Mouse (Mus musculus) adrenal gland, adult 8-10 months (tissue): ENCODE data around the gene Tex19.2. TPM values are rescaled to one million over a fixed set of nuclear protein-coding genes. Genes with fewer than 3 reads are reported as not detected.
"Not testable (repeated sequence)": the region's sequence is repeated elsewhere in the genome, so short reads cannot be mapped to it uniquely, and the experiment has no call there.

ENCODE experiments used
- DNase-seq: peaks from one replicate; pipeline ENCODE4 v3.0.0; 2022
- total RNA-seq, 4 experiments: library from RNA; stranded (reverse); gene quantifications; 2 replicates each; pipeline ENCODE4 v1.2.4; 2022

Gene Tex19.2
- total RNA-seq, 4 experiments from 2014 or later: not detected

DNA sequence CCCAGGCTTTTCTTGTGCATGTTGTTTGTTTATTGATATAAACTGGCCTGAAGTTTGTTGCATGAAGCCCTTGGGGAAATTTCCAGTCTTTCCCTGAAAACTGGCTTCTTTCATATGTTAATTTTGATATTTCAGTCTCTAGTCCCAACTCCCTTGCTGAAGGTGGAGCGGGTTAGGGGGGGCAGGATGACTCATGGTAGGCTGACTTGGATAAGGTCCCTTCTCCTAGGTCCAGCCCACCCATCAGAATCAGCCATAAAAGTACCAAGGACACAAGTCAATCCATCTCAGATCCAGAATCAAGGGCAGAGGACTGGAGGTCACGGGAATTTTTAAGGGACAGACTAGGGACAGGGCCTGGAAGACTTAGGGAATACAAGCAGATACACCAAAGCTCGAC, 7.4 kb downstream of the Tex19.2 start:
- DNase-seq: peak; percentile 74

- DNase-seq: peak; percentile 54
Observed at GRCm38 (mm10) chr11:121109986-121110385, 8.5 kb downstream of the Tex19.2 start.

DNA sequence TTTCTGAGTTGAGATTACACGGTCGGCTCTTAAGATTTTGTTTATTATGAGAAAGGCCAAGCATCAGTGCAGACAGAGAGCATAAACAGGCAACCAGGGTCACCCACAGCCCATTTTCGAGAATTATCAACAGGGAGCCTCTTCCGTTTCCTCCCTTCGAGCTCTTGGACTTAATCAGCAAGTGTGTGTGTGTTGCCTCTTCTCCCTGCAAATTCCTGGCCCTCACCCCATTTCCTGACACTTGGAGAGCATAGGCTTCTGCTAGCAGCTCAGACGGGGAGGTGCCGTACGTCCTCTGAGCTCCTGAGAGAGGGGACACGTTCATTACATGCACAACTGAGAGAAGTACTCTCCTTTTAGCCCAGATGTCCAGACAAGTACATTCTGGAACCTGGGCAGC, 10.4 kb downstream of the Tex19.2 start:
- no peak for DNase-seq

DNA sequence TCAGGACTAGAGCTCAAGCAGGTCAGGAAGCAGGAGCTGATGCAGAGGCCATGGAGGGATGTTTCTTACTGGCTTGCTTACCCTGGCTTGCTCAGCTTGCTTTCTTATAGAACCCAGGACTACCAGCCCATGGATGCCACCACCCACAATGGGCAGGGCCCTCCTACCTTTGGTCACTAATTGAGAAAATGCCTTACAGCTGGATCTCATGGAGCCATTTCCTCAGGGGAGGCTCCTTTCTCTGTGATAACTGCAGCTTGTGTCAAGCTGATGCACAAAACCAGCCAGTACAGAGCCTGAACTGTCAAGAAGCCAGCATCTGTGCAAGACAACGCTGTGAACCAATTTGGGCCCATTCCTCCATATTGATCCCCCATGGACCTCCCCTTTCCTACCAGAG, 11.2 kb downstream of the Tex19.2 start:
- not testable (repeated sequence) for DNase-seq

DNA sequence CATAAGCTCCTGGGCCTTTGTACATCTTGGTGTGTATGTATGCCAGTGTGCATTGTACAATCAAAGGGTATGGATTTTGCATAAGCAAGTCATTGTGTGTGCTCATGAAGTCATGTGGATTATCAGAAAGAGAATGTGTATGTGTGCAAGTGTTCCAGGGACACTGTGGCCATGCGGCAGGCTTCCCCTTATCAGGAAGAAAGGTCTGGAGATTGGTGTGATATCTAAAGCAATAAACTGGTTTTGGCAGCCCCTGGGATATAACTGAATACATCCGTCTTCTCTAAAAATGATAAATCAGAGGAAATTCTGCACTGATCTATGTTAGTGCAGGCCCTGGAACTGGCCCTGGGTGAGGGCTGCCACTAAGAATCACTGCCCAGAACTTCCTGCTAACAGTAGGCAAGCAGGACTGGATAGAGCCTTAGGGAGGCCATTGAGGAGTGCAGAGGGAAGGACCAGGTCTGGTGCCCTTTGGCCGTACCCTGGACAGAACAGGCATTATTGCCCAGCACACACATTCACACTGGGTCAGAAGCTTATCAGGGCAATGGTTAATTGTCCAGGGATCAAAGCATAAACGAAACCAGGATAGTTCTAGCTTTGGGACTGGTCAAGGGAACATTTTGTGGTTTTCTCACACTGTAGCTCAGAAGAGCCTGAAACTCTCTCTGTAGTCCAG, 17.2 kb downstream of the Tex19.2 start:
- no peak for DNase-seq

- DNase-seq: no peak
Observed at GRCm38 (mm10) chr11:121100692-121101091, 17.8 kb downstream of the Tex19.2 start.

DNA sequence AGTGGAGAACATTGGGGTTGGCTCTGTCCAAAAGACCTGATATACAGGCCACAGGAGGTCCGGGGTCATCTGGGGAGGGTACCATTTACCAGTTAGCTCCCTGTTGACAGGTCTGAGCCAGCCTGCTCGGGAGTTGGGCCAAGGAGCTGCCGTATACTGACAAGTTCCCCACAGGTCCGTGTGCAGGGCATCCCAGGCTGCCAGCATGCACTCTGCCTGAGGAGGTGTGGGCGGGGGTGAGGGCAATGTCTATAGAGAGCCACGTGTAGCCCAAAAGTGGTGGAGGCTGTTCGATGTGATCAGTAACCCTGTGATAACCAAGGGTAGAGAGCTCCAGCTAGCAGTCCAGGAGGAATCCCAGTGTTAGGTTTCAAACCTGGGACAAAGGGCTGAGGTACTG, 18.7 kb downstream of the Tex19.2 start:
- DNase-seq: no peak

DNA sequence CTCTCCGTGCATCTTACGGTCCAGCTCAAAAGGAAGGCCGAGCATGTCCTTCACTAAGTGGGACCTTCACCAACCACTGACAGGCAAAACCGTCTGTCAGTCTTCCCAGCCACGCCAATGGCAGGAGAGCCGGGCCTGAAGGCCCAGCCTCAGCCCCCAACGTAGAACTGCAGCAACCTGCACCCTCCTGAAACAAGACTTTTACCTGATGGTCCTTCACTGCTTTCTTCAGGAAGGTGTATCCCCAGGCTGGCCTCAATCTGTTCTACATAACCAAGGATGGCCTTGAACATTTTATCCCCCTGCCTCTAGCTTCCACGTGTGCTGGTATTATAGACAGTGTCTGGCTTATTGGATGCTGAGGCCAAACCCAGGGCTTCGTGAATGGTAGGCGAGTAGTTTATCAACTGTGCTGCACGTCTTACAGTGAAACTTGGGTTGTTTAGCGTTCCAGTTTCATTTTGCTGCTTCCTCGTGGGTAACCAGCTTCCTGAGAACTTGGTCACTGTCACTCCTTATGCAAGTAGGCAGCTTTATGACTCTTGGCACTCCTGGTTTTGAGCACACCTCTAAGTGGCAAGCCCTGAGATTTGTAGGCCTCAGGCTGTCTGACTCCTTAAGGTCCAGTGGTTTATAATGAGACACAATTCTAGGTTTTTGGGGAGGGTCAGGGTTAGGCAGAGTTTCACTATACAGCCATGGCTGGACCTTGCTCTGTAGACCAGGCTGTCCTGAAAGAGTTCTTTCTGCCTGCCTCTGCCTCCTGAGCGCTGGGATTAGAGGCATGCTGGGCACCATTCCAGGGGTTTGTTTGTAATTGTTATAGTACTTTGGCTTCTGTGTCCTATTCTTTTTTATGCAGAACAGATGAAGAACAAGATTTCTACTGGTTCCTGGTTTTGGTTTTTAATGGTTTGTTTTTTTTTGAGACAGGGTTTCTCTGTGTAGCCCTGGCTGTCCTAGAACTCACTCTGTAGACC, 25.6 kb downstream of the Tex19.2 start:
- DNase-seq: no peak

DNA sequence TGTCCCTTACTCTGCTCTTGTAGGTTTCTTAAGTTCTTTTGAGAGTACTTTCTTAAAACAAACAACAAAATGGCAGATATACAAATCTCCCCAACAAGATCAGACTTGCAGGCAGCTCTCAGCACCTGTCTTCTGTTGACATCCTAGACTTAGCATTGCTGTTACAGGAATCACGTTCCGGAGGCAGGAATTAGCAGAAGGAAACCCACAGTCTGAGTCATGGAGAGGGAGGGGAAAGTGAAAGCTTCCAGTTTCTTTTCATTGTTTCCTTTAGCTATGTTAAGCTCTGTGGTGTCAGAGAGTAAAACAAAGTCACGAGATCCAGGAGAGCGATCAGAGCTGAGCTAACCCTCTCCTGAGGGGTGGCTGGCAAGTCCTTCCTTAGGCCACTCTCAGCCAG, 27.5 kb downstream of the Tex19.2 start:
- no peak for DNase-seq

DNA sequence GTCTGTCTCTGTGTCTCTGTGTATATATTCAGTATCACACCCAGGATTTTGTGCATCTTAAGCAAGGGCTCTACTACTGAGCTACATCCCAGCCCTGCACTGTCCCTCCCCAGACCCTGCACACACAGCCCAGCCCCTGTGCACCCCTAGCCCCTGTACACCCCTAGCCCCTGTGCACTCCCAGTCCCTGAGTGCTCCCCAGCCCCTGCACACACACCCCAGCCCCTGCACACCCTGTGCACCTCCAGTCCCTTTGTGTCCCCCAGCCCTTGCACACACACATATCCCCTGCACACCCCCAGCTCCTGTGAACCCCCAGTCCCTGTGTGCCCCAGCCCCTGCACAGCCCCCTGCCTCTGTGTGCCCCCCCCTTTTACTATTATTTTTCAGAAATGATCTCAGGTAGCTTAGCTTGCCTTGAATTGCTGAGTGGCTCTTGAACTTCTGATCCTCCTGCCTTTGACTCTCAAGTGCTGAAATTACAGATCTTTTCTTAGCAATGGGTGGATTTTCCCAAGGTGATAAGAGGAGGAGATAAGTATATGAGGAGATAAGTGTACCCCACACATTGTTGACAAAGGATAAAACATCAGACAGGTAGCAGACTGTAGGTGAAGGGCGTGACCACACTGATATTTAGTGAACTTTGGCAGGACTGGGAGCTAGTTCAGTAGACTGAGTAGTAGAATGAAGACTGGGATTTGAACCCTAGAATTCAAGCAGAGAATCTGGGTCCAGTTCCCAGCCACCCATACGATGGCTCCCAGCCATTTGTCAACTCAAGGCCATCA, 28.5 kb downstream of the Tex19.2 start:
- DNase-seq: no peak

DNA sequence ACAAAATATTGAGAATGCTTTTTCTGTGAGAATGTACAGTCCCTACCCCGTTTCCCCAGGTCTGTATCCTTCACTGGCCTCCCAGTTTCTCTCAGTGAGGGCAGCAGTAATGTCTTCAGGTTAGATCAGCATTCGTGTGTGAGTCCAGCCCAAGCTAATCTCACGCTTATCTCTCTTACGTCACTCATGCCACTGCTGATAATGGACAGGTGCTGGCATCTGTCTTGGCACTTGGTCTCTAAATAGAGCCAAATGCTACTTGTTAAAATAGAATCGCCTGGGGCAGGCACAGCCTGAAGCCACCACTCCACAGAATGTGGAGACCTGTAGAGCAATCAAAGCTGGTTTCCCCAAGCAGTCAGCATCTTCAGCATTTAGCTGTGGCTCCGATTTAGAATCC, 29.5 kb downstream of the Tex19.2 start:
- DNase-seq: no peak

DNA sequence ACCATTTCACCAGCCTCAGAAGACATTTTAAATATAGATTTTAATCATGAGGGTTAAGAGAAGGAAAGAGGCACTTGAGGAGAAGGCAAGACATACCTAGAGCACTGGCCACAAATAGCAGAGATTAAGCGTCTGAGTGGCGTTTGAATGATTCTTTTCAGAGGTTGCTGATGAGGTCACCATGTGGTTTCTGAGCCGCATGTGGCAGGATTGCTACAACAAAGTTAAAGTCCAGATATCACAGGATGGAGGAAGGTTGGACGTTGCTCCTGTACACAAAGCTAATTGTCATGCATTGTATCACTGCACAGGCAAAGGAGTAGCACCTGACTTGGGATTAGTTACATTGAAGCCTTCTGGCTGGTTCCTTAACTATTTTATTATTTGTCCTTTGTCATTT, 32.2 kb downstream of the Tex19.2 start:
- DNase-seq: no peak

DNA sequence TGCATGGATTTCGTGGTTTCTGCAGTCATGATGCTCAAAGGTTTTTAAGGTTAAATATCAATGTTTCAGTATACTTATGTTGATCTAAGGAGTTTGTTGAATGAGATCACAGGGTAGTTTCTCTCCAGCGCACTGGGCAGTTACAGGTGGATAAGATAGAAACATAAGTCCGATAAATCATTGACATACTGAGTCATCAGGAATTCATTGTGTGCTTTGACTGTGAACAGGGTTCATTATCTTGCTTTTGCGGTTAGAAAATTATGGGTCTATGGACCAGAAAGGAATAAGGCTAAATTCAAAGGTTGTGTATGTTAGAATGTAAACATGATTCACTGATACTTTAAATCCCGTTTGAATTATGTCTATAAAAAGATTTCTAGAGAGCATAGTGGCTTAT, 33.3 kb downstream of the Tex19.2 start:
- no peak for DNase-seq

GRCm38 (mm10) chr11:121082857-121083500, 35.5 kb downstream of the Tex19.2 start:
- no peak for DNase-seq

- no peak for DNase-seq
Observed at GRCm38 (mm10) chr11:121082250-121082649, 36.2 kb downstream of the Tex19.2 start.

- no peak for DNase-seq
Observed at GRCm38 (mm10) chr11:121081120-121081519, 37.4 kb downstream of the Tex19.2 start, which contains the start of gene Sectm1a. Sectm1a (minus strand) TSS chr11:121081220.

DNA sequence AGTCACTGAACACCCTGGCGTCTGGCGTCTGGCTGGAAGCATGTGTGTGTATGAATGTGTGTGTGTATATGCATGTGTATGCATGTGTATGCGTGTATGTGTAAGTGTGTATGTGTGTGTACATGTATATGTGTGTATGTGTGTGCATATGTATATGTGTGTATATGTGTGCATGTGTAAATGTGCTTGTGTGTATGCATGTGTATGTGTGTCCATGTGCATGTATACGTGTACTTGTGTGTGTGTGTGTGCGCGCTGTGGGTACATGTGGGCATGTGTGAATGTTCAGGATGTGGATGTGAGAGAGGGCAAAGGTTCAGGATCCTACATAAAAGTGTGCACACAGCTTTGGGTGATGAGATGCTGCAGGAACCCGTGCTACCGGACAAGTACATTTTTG, 38.1 kb downstream of the Tex19.2 start:
- no peak for DNase-seq

DNA sequence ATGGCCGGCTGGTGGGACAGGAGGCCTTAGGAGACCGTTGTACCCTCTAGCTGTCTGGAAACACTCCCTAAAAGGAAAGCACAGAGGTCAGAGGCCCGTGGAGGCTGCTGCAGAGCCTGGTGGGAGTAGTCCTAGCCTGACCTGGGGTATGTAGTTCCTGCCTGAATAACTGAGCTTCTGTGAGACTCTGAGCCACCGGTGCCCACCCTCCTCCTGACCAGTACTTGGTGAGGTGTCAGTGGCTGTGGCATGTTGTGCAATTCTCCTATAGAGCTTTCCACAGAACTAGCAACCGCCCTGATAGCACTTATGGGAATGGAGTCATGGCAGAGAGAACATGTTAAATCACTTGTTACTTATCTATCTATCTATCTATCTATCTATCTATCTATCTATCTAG, 42.8 kb downstream of the Tex19.2 start:
- DNase-seq: no peak

DNA sequence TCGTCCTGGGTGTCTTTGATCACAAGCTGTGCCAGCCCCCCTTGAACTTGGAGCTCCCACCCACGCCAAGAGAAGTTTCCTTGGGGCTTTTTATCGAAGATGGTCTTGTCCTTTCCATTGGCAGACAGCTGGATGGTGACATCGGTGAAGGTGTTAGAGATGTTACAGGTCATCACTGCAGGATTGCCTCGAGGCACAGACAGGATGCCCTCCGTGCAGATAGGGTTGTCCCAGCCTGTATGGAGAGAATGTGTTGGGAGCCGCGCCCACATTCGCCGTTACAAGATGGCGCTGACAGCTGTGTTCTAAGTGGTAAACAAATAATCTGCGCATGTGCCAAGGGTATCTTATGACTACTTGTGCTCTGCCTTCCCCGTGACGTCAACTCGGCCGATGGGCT, 48.8 kb downstream of the Tex19.2 start:
- DNase-seq: not testable (repeated sequence)

GRCm38 (mm10) chr11:121067895-121068294, 50.6 kb downstream of the Tex19.2 start:
- no peak for DNase-seq
